Mouse (Mus musculus) liver, adult 2 months (tissue): ENCODE data around the gene Agap1. TPM values are rescaled to one million over a fixed set of nuclear protein-coding genes. Genes with fewer than 3 reads are reported as not detected.

Experiments
- DNase-seq: peaks from one replicate; pipeline ENCODE4 v3.0.0-alpha.2; 2011; ENCODE audit warnings: low read depth, low spot score; ENCODE audit errors: extremely low read depth
- H3K27ac ChIP-seq: fragments of 200-500 bp; replicated peaks from 2 replicates; pipeline ENCODE4 v1.5.1; 2012; ENCODE audit warnings: low read depth, mild to moderate bottlenecking, control low read depth, inconsistent platforms, low read length; ENCODE audit not compliant: insufficient read depth
- H3K27me3 ChIP-seq: fragments of 200-500 bp; 2 replicates; pipeline ENCODE4 v1.6.1; 2012; ENCODE audit warnings: mild to moderate bottlenecking, moderate library complexity, low read length, inconsistent platforms; ENCODE audit not compliant: control insufficient read depth, insufficient read depth
- H3K36me3 ChIP-seq: fragments of 200-500 bp; 2 replicates; pipeline ENCODE4 v1.6.1; 2012; ENCODE audit warnings: low read length, inconsistent platforms; ENCODE audit not compliant: control insufficient read depth, insufficient read depth
- H3K4me1 ChIP-seq: fragments of 200-500 bp; 2 replicates; pipeline ENCODE4 v1.6.1; 2011; ENCODE audit warnings: low read length; ENCODE audit not compliant: control insufficient read depth, insufficient read depth
- H3K4me3 ChIP-seq: fragments of 200-500 bp; 2 replicates; pipeline ENCODE4 v1.5.1; 2011; ENCODE audit warnings: low read depth, mild to moderate bottlenecking, control low read depth, low read length, moderate library complexity; ENCODE audit not compliant: insufficient read depth
- H3K79me2 ChIP-seq: fragments of 200-500 bp; 2 replicates; pipeline ENCODE4 v1.6.1; 2012; ENCODE audit warnings: inconsistent platforms, mild to moderate bottlenecking, low read length, moderate library complexity; ENCODE audit not compliant: control insufficient read depth, insufficient read depth
- H3K9ac ChIP-seq: fragments of 200-500 bp; 2 replicates; pipeline ENCODE4 v1.6.1; 2012; ENCODE audit warnings: low read depth, mild to moderate bottlenecking, control low read depth, inconsistent platforms, low read length
- CTCF ChIP-seq: fragments of 200-500 bp; IDR thresholded peaks from 2 replicates; pipeline ENCODE4 v1.5.1; 2011; ENCODE audit warnings: low read depth, low read length, control low read depth
- POLR2A ChIP-seq: fragments of 200-500 bp; IDR thresholded peaks from 2 replicates; pipeline ENCODE4 v1.6.1; 2011; ENCODE audit warnings: low read length, control low read depth; ENCODE audit not compliant: insufficient read depth; ENCODE audit errors: extremely low read depth
- WGBS: fragments of 180-500 bp; shearing (Covaris S2); methylation state at CpG from one replicate; pipeline ENCODE4 v1.1.7; 2018; 5-methylcytosine and 5-hydroxymethylcytosine counted together
- polyA plus RNA-seq: library from polyadenylated mRNA; depleted of rRNA; stranded (reverse); fragments of >200 nt; gene quantifications from 2 replicates; pipeline ENCODE4 v1.2.3, GENCODE M21; 2012
- total RNA-seq: library from RNA; depleted of rRNA; stranded (reverse); fragments of >200 nt; gene quantifications from 2 replicates; pipeline ENCODE4 v1.2.3, GENCODE M21; 2014

The Agap1 gene
- total and polyA plus RNA-seq, 2 experiments = 3.4 to 3.5 TPM

DNA sequence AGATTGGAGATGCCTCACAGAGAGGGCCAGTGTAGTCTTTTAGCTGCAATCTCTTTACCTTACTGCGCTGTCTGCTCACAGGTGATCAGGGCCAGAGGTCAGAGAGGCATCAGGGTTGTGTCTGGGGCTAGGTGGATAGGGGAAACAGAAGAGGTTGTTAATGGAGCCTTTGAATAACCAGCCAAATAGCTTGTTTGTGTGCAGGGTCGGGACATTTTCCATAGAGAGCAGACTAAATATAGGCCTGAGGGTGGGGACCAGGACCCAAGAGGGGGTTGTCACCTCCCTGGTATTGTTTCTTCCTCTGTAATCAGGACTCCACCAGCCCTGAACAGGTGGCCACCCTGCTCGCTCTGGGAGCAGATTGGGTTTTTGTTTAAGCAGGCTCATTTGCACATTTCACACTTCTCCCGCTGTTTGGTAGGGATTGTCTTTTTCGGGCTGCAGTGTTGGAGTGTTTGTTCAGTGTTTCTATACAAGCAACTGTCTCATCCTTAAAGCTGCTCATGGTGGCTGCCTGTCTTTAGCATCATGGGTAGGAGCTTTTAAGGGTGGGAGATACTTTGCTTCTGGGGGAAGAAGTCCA, 10.9 kb downstream of the Agap1 start:
- Histone ChIP-seq H3K27ac (no peak overlapping the region), H3K79me2 (peaks cover 60% of the 10 kb centered on the region), H3K4me1 (peaks cover 17% of the 10 kb centered on the region), H3K4me3 (no peak overlapping the region), H3K36me3 (no peaks in the 10 kb centered on the region), H3K9ac (no peak overlapping the region), H3K27me3 (no peaks in the 10 kb centered on the region)
- WGBS = 76% methylated on average over 5 of the region's 5 CpGs
- no peak for TF ChIP-seq CTCF
- no peak for TF ChIP-seq POLR2A
- DNase-seq = no peak

DNA sequence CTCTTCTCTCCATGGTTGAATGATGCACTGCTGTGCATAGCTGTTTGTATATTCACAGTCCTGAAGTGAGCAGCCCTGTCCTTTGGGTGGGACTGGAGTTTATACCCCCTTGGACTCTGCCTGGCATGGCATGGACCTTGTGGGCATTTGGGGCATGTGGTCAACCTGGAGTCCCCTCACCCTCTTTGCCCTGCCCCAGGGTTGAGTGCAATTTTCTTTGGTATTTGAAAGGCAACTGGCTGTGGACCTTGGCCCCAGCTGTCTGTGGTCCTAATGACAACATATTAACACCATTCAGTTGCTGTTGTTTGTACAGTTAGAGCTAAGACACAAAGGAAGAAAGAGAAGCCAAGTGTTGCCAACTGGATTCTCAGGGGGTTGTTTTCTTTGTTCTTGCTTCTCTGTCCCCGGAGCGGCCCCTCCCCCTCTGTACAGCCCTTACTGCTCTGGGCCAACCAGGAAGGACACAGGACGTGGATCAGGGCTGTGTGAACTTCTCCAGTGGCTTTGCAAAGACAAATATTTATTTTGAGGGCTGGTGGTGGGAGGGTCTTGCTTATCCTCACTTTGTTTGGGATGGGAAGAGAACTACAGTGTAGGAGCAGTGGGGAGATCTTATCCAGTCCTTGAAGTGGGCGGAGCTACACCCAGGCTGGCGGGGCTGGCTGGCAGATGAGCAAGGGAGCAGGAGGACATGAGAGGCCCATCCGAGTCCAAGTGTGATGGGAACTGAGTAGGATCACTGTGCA, 12.9 kb downstream of the Agap1 start:
- TF ChIP-seq CTCF = no peak
- TF ChIP-seq POLR2A = no peak
- peaks cover 15% of the 10 kb centered on the region for H3K4me1 ChIP-seq
- WGBS = 9% methylated on average over 6 of the region's 6 CpGs
- no peaks in the 10 kb centered on the region for H3K36me3 ChIP-seq
- no peak overlapping the region for H3K9ac ChIP-seq
- H3K27me3 ChIP-seq = no peaks in the 10 kb centered on the region
- peaks cover 59% of the 10 kb centered on the region for H3K79me2 ChIP-seq
- peak overlapping the region; percentile 17; the same call in 1 of the 2 replicates for H3K27ac ChIP-seq
- H3K4me3 ChIP-seq = no peak overlapping the region
- DNase-seq = peak; percentile 58

DNA sequence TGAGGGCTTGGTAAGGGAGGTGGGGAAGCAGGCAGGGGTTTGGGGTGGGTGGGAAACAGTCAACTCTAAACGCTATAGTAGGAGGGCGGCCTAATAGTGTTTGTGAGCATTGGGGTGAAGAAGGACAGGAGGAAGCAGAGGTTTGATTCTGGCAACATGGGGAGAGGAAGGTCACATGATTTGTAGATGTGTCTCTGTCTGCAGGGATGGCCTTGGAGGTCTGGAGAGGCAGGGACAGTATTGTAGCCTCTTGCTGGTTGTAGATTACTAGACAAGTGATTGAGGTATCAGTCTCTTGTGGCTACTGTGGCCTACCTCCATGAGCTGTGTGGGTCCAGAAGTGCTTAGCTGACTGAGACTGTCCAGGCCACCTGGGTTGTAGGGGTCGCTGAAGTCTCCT, 13.5 kb downstream of the Agap1 start:
- no peak overlapping the region for H3K4me3 ChIP-seq
- DNase-seq = no peak
- WGBS = 55% methylated on average over 3 of the region's 3 CpGs

DNA sequence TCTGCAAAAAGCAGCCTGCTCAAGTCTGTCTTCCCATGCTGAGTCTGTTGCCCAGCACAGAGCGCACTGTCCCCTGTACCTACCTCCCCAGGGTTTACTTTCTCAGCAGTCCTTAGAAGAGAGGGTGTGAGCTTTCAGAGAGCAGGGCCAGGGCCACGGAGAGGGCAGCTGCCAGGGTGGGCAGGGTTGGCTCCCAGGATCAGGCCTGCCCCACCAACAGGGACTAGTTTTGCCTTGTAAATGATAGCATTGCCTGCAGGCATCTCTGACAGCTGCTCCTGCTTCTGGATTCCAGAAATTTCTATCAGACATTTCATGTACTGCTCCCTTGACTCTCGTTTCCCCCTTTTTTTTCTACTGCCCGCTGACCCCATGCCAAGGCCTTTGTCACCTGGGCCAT, 16.8 kb downstream of the Agap1 start:
- TF ChIP-seq POLR2A = no peak
- no peak for TF ChIP-seq CTCF
- no peaks in the 10 kb centered on the region for H3K27me3 ChIP-seq
- DNase-seq = no peak
- H3K4me1 ChIP-seq = peaks cover 26% of the 10 kb centered on the region
- H3K36me3 ChIP-seq = no peaks in the 10 kb centered on the region
- H3K9ac ChIP-seq = no peak overlapping the region
- H3K27ac ChIP-seq = no peak overlapping the region
- H3K4me3 ChIP-seq = no peak overlapping the region
- WGBS = 79% methylated on average over 4 of the region's 4 CpGs
- H3K79me2 ChIP-seq = peaks cover 59% of the 10 kb centered on the region

More for the DNA sequence above, 13.5 kb downstream of the Agap1 start:
- Histone ChIP-seq H3K79me2 (peaks cover 57% of the 10 kb centered on the region), H3K36me3 (no peaks in the 10 kb centered on the region), H3K27ac (no peak overlapping the region), H3K27me3 (no peaks in the 10 kb centered on the region), H3K4me1 (peaks cover 15% of the 10 kb centered on the region), H3K9ac (no peak overlapping the region)
- TF ChIP-seq CTCF = no peak
- TF ChIP-seq POLR2A = no peak

DNA sequence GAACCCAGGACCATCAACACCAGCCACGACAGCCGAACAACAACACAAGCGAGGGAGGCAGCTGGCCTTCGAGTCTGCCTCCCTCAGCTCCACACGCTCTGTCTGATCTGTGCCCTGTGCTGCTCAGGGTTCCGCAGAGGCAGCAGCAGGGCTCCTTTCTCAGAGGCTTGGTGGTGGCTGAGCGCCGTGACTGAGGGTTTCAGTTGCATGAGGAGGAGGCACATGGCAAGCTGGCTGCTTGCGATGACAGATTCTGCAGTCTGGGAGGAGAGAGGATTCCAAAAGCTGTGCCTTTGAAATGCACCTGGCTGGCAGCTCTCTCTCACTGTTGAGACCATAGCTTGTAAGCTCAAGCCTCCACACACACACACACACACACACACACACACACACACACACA, 17.3 kb downstream of the Agap1 start:
- TF ChIP-seq CTCF = no peak
- no peak for TF ChIP-seq POLR2A
- Histone ChIP-seq H3K4me3 (no peak overlapping the region), H3K27me3 (no peaks in the 10 kb centered on the region), H3K36me3 (no peaks in the 10 kb centered on the region), H3K9ac (no peak overlapping the region), H3K27ac (no peak overlapping the region), H3K79me2 (peaks cover 59% of the 10 kb centered on the region), H3K4me1 (peaks cover 22% of the 10 kb centered on the region)
- 90% methylated on average over 9 of the region's 9 CpGs for WGBS
- no peak for DNase-seq

DNA sequence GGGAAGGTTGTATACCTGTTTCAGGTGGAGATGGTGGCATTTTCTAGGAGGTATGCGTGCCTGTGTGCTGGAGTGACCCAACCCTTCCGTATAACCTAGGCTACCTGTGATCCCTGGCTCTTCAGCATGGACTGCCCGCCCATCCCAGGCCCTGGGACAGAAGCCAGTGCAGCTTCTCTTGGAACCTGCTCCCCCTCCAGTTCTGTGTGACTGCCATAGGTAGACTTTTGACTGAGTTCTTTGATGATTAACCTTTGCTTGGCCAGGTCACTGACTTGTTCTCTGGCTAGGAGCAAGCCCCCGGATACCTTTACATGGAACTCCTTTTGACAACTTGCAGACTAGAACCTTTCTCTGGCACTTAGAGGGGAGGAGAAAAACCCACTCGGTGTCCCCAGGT, 19.3 kb downstream of the Agap1 start:
- H3K36me3 ChIP-seq = no peaks in the 10 kb centered on the region
- H3K27ac ChIP-seq = no peak overlapping the region
- no peaks in the 10 kb centered on the region for H3K27me3 ChIP-seq
- peaks cover 12% of the 10 kb centered on the region for H3K4me1 ChIP-seq
- no peak overlapping the region for H3K9ac ChIP-seq
- TF ChIP-seq CTCF (no peak), POLR2A (no peak)
- peaks cover 59% of the 10 kb centered on the region for H3K79me2 ChIP-seq
- peak; percentile 74 for DNase-seq
- no peak overlapping the region for H3K4me3 ChIP-seq
- 24% methylated on average over 5 of the region's 5 CpGs for WGBS
